Mouse (Mus musculus): ENCODE results near the gene 4930524B15Rik. TPM values are rescaled to one million over a fixed set of nuclear protein-coding genes. Genes with fewer than 3 reads are reported as not detected.
"Not testable (repeated sequence)": the region's sequence is repeated elsewhere in the genome, so short reads cannot be mapped to it uniquely, and the experiment has no call there.

The 4930524B15Rik gene
- polyA plus RNA-seq, 1 experiment, result not detected

DNA sequence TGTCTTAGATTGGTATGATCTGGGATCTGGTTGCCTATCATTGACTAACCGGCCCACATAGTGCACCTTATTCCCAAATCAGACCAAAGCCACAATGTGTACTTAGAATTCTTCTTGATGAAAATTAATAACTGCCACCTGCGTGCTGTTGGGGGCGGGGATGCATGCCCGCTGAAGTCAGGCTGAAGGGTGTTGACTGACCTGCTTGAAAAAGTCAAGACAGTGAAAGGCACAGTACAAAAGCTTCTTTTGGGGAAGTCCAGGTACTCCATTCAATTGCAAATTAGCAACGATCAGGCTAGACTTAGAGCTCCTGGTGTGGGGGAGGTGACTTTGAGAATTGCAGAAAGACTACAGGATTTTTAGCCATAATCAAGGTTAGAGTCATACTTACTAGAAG is 14.7 kb downstream of the 4930524B15Rik start:
- H3K36me3 ChIP-seq (ENCODE audit: control insufficient read depth, insufficient read depth, low read length, poor library complexity, severe bottlenecking); H3K9ac ChIP-seq (ENCODE audit: low read depth, poor library complexity, severe bottlenecking); H3K9me3 ChIP-seq (replicated peaks; ENCODE audit: control insufficient read depth, insufficient read depth, low read length, poor library complexity, severe bottlenecking); H3K27me3 ChIP-seq (ENCODE audit: control insufficient read depth, insufficient read depth, low read length, poor library complexity, severe bottlenecking); H3K4me3 ChIP-seq (ENCODE audit: low read depth, low read length); H3K4me1 ChIP-seq (ENCODE audit: control insufficient read depth, insufficient read depth, low read length): not testable (repeated sequence)
- peak overlapping the region; percentile 93 for H3K27ac ChIP-seq (ENCODE audit: insufficient read depth, low read length)
- peak; percentile 59; the same call in 1 of the 2 replicates for TF ChIP-seq EP300 (IDR thresholded peaks at IDR 0.05; ENCODE audit: insufficient read depth, low read depth, low read length)

DNA sequence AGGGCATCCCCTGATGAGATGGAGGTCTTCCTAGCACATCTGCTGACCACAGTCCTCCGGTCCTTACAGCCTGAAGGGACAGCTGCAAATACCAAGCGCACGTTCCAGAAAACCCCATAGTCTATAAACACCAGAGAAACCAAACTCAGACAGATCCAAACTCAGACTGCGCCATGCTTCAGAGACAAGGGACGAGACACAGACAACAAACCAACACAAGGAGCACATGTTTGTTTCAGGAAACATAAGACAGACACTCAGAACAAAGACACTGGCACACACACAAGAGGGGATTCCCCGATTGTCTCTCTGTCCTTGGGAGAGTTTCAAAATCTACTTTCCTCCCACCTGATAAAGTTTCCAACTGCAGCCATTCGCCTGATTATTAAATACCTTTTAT is 16.4 kb downstream of the 4930524B15Rik start:
- no peaks in the 10 kb centered on the region for H3K27me3 ChIP-seq (ENCODE audit: control insufficient read depth, insufficient read depth, low read length, poor library complexity, severe bottlenecking)
- TF ChIP-seq CTCF (IDR thresholded peaks at IDR 0.05; ENCODE audit: low read depth, low read length) (no peak), EP300 (IDR thresholded peaks at IDR 0.05; ENCODE audit: insufficient read depth, low read depth, low read length) (no peak), POLR2A (IDR thresholded peaks at IDR 0.05; ENCODE audit: insufficient read depth, low read length) (no peak)
- no peaks in the 10 kb centered on the region for H3K36me3 ChIP-seq (ENCODE audit: control insufficient read depth, insufficient read depth, low read length, poor library complexity, severe bottlenecking)
- peak overlapping the region; percentile 90 for H3K27ac ChIP-seq (ENCODE audit: insufficient read depth, low read length)
- 0 out of 2 replicates have a peak, but pooled peaks cover 4% of the 10 kb centered on the region for H3K9me3 ChIP-seq (replicated peaks; ENCODE audit: control insufficient read depth, insufficient read depth, low read length, poor library complexity, severe bottlenecking)
- no peaks in the 10 kb centered on the region for H3K4me1 ChIP-seq (ENCODE audit: control insufficient read depth, insufficient read depth, low read length)
- H3K9ac ChIP-seq (ENCODE audit: low read depth, poor library complexity, severe bottlenecking), result peak overlapping the region; percentile 61
- peak overlapping the region; percentile 27 for H3K4me3 ChIP-seq (ENCODE audit: low read depth, low read length)

DNA sequence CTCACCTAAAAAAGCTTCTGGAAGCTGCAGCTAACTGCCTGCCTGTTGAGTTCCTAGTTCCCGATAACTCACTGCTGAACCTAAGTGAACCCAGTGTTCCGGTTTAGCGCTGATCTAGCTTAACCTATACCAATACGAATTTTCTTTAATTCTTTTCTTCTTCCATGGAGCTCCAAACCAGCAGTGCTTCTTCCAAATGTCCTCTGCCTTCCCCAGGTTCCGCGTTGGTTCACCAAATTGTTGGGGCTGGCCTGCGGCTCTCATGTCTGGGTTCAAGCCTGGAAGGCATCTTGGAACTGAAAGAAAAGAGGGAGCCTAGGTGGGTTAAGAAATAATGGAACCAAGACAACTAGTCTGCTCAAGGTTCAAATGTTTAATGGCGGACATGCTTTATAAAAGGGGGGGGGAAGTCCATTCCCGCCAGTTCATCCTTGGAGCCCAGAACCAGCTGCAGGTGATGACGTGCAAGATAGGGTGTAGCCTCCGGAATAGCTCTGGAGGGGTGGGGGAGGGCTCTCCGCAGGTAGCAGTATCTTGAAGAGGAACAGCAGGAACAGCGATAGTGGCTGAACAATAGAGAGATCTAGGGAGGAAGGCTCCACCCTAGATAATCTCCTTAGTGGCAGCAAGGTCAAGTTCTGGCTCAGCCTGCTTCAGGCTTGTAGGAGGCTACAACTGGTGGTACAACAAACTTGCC is 17.0 kb downstream of the 4930524B15Rik start:
- H3K4me3 ChIP-seq (ENCODE audit: low read depth, low read length), result peak overlapping the region; percentile 29; the same call in 1 of the 2 replicates
- H3K9ac ChIP-seq (ENCODE audit: low read depth, poor library complexity, severe bottlenecking), result peak overlapping the region; percentile 61
- H3K27ac ChIP-seq (ENCODE audit: insufficient read depth, low read length), result peak overlapping the region; percentile 90
- TF ChIP-seq EP300 (IDR thresholded peaks at IDR 0.05; ENCODE audit: insufficient read depth, low read depth, low read length), result peak; percentile 97
- H3K9me3 ChIP-seq (replicated peaks; ENCODE audit: control insufficient read depth, insufficient read depth, low read length, poor library complexity, severe bottlenecking); H3K27me3 ChIP-seq (ENCODE audit: control insufficient read depth, insufficient read depth, low read length, poor library complexity, severe bottlenecking); H3K36me3 ChIP-seq (ENCODE audit: control insufficient read depth, insufficient read depth, low read length, poor library complexity, severe bottlenecking); H3K4me1 ChIP-seq (ENCODE audit: control insufficient read depth, insufficient read depth, low read length): not testable (repeated sequence)

DNA sequence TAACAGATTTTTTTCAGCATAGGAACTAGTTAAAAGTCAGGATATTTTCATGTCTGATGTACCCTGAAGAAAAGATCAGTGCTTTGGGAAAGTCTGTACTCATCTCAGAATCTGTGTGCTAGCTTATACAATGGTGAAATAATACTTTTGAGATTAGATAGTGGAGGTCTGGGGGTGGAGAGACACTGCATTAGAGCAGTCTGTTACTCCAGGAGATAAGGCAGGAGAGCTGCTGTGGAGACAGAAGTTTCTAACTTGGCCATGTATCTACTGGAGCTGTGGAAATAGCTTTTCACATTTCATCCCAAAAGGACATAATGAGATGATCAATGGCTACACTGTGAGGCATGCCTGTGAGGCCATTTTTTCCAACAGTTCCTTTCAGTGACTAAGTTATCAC is 17.9 kb downstream of the 4930524B15Rik start:
- no peak for TF ChIP-seq EP300 (IDR thresholded peaks at IDR 0.05; ENCODE audit: insufficient read depth, low read depth, low read length)
- TF ChIP-seq POLR2A (IDR thresholded peaks at IDR 0.05; ENCODE audit: insufficient read depth, low read length), result no peak
- TF ChIP-seq CTCF (IDR thresholded peaks at IDR 0.05; ENCODE audit: low read depth, low read length), result no peak
- Histone ChIP-seq H3K27ac (ENCODE audit: insufficient read depth, low read length) (peak overlapping the region; percentile 69), H3K9me3 (replicated peaks; ENCODE audit: control insufficient read depth, insufficient read depth, low read length, poor library complexity, severe bottlenecking) (0 out of 2 replicates have a peak, but pooled peaks cover 4% of the 10 kb centered on the region), H3K27me3 (ENCODE audit: control insufficient read depth, insufficient read depth, low read length, poor library complexity, severe bottlenecking) (no peaks in the 10 kb centered on the region), H3K4me1 (ENCODE audit: control insufficient read depth, insufficient read depth, low read length) (no peaks in the 10 kb centered on the region), H3K4me3 (ENCODE audit: low read depth, low read length) (no peak overlapping the region), H3K36me3 (ENCODE audit: control insufficient read depth, insufficient read depth, low read length, poor library complexity, severe bottlenecking) (no peaks in the 10 kb centered on the region), H3K9ac (ENCODE audit: low read depth, poor library complexity, severe bottlenecking) (no peak overlapping the region)

DNA sequence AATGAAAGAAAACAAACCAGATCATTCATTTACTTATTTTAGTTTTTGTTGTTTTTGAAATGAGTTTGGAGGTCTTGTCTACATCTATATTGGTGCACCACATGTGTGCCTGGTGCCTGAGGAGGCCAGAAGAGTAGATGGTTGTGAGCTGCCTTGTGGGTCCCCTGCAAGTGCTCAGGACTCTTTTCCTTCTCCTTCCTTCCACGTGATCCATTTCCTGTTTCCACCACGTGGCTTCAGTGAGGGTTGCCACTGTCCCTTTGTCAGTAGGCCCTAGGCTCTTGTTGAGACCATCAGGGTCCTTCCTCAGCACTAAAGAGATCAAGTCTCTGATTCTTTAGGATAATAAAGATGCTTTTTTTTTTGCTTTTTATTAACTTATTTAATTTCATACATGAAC is 19.4 kb downstream of the 4930524B15Rik start:
- Histone ChIP-seq H3K27me3 (ENCODE audit: control insufficient read depth, insufficient read depth, low read length, poor library complexity, severe bottlenecking) (no peaks in the 10 kb centered on the region), H3K36me3 (ENCODE audit: control insufficient read depth, insufficient read depth, low read length, poor library complexity, severe bottlenecking) (no peaks in the 10 kb centered on the region), H3K9me3 (replicated peaks; ENCODE audit: control insufficient read depth, insufficient read depth, low read length, poor library complexity, severe bottlenecking) (0 out of 2 replicates have a peak, but pooled peaks cover 3% of the 10 kb centered on the region), H3K27ac (ENCODE audit: insufficient read depth, low read length) (no peak overlapping the region), H3K4me3 (ENCODE audit: low read depth, low read length) (no peak overlapping the region), H3K9ac (ENCODE audit: low read depth, poor library complexity, severe bottlenecking) (no peak overlapping the region), H3K4me1 (ENCODE audit: control insufficient read depth, insufficient read depth, low read length) (no peaks in the 10 kb centered on the region)
- no peak for TF ChIP-seq POLR2A (IDR thresholded peaks at IDR 0.05; ENCODE audit: insufficient read depth, low read length)
- TF ChIP-seq EP300 (IDR thresholded peaks at IDR 0.05; ENCODE audit: insufficient read depth, low read depth, low read length), result no peak
- TF ChIP-seq CTCF (IDR thresholded peaks at IDR 0.05; ENCODE audit: low read depth, low read length), result no peak

DNA sequence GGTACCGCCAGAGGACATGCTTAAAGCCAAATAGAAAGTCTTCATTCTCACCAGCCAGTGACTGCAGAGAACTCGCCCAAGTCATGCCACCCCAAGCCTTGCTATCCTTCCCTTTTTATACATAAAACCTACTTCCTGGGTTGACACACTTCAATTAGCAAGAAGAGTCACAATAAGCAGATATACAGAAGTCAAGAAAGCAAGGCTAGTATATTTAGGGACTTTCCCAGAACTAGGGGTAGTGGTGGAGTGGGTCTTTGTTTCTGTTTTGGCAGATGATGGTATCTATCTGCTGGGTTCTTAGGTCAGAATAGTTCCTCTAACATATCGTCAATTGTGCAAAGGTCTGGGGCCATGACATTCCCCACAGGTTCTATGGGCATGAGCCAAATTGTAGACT is 27.1 kb downstream of the 4930524B15Rik start:
- Histone ChIP-seq H3K36me3 (ENCODE audit: control insufficient read depth, insufficient read depth, low read length, poor library complexity, severe bottlenecking) (no peaks in the 10 kb centered on the region), H3K4me1 (ENCODE audit: control insufficient read depth, insufficient read depth, low read length) (no peaks in the 10 kb centered on the region), H3K9ac (ENCODE audit: low read depth, poor library complexity, severe bottlenecking) (no peak overlapping the region), H3K4me3 (ENCODE audit: low read depth, low read length) (no peak overlapping the region), H3K27me3 (ENCODE audit: control insufficient read depth, insufficient read depth, low read length, poor library complexity, severe bottlenecking) (no peaks in the 10 kb centered on the region), H3K27ac (ENCODE audit: insufficient read depth, low read length) (no peak overlapping the region), H3K9me3 (replicated peaks; ENCODE audit: control insufficient read depth, insufficient read depth, low read length, poor library complexity, severe bottlenecking) (no peaks in the 10 kb centered on the region)
- TF ChIP-seq CTCF (IDR thresholded peaks at IDR 0.05; ENCODE audit: low read depth, low read length), result no peak
- no peak for TF ChIP-seq POLR2A (IDR thresholded peaks at IDR 0.05; ENCODE audit: insufficient read depth, low read length)
- no peak for TF ChIP-seq EP300 (IDR thresholded peaks at IDR 0.05; ENCODE audit: insufficient read depth, low read depth, low read length)

Data from ES-Bruce4 (cell line).